Mouse (Mus musculus) liver, postnatal 0 days (tissue): ENCODE measurements around the gene Tmtc1.

Experiments
- CTCF ChIP-seq: sonication (generic); IDR thresholded peaks from 2 replicates; pipeline ENCODE4 v1.5.1; 2016; ENCODE audit warnings: antibody characterized with exemption, low read depth
- EP300 ChIP-seq: IDR thresholded peaks from 2 replicates; pipeline ENCODE4 v1.6.1; 2016; ENCODE audit warnings: antibody characterized with exemption, low read depth, mild to moderate bottlenecking

DNA sequence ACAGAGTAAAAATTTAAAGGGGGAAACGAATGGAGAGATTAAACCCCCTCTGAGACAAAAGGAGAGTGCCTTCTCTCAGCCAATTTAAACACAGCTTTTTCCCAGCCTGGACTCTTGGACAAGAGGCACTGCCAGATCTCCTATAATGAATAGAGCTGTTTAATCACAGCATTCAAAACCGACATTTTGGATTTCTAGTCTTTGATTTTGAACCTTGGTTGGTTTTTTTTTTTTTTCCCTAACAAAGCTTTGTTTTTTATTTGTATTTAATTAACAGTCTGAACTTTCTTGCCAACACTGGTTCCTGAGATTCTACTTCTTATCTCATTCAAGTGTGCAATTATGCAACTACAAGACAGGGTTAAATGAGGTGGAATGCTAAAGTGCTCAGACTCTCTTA lies 133.2 kb downstream of the Tmtc1 start:
- TF ChIP-seq EP300, result no peak
- no peak for TF ChIP-seq CTCF
